Mouse (Mus musculus) layer of hippocampus, adult 11-12 months (tissue): ENCODE data around the gene Gm436.

ENCODE experiments used
- DNase-seq: peaks from one replicate; pipeline ENCODE4 v3.0.0; 2022; ENCODE audit warnings: low spot score

Gm436 gene

GRCm38 (mm10) chr4:144686268-144686667 is at the start of gene Gm436:
Gene Gm436, minus strand, starts transcription at chr4:144686368.
- no peak for DNase-seq

GRCm38 (mm10) chr4:144721304-144721703 is 35.1 kb upstream of the Gm436 start, which contains the start of gene Gm13178:
Gene Gm13178, minus strand, starts transcription at chr4:144721404.
- DNase-seq, result no peak

GRCm38 (mm10) chr4:144719691-144720090 is 33.5 kb upstream of the Gm436 start:
- no peak for DNase-seq

- DNase-seq, result no peak
These were observed 32.1 kb upstream of the Gm436 start for GRCm38 (mm10) chr4:144718288-144718687.

GRCm38 (mm10) chr4:144638263-144638662 is 47.9 kb downstream of the Gm436 start:
- no peak for DNase-seq
